Mouse (Mus musculus) olfactory bulb, adult 2 months (tissue): ENCODE data around the gene Nhs.

ENCODE experiments used
- CTCF ChIP-seq: fragments of 200-500 bp; IDR thresholded peaks from 2 replicates; pipeline ENCODE4 v1.5.1; 2012; ENCODE audit warnings: low read depth, mild to moderate bottlenecking, low read length, moderate library complexity; ENCODE audit not compliant: insufficient read depth
- POLR2A ChIP-seq: fragments of 200-500 bp; IDR thresholded peaks from 2 replicates; pipeline ENCODE4 v1.6.1; 2012; ENCODE audit warnings: mild to moderate bottlenecking, low read depth, low read length, moderate library complexity; ENCODE audit not compliant: insufficient read depth

DNA sequence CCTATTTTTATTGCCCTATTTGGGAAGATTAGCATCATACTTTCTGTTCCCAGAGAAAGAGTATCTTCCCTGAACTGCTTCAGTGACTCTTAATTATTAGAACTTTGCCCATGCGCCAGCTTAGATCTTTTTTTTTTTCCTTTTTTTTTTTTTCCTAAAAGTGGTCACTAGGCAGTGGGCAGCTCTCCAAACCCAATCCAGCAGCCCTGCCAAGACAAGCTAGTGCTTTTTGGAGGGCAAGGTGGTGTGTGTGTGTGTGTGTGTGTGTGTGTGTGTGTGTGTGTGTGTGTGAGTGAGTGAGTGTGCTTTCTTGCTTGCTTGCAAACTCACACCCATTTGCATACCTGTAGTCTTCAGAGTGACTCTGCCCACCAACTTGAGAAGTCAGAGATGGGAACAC is 169.4 kb downstream of the Nhs start:
- TF ChIP-seq CTCF (no peak), POLR2A (no peak)
